Mouse (Mus musculus) C2C12 (cell line): Measurements from ENCODE around the gene Dcps. TPM values are rescaled to one million over a fixed set of nuclear protein-coding genes. Genes with fewer than 3 reads are reported as not detected.

ENCODE experiments used
- H3K27me3 ChIP-seq: one replicate; pipeline ENCODE4 v1.6.1; 2011; ENCODE audit not compliant: control insufficient read depth, insufficient read depth, insufficient read length
- H3K36me3 ChIP-seq: one replicate; pipeline ENCODE4 v1.6.1; 2011; ENCODE audit not compliant: control insufficient read depth, insufficient read depth
- H3K4me3 ChIP-seq: one replicate; pipeline ENCODE4 v1.5.1; 2011; ENCODE audit warnings: mild to moderate bottlenecking, control low read depth; ENCODE audit not compliant: poor library complexity, insufficient read depth, severe bottlenecking
- H3K79me2 ChIP-seq: one replicate; pipeline ENCODE4 v1.6.1; 2011; ENCODE audit not compliant: control insufficient read depth, insufficient read depth
- H3K79me3 ChIP-seq: one replicate; pipeline ENCODE4 v1.6.1; 2011; ENCODE audit warnings: low read depth, control low read depth
- H3ac ChIP-seq: one replicate; pipeline ENCODE3; 2011; ENCODE audit warnings: low read depth; ENCODE audit not compliant: control insufficient read depth, insufficient read length
- CEBPB ChIP-seq: IDR thresholded peaks from one replicate; pipeline ENCODE4 v1.6.1; 2011; ENCODE audit warnings: low read depth, mild to moderate bottlenecking, control low read depth, moderate library complexity
- CTCF ChIP-seq: IDR thresholded peaks from one replicate; pipeline ENCODE4 v1.5.1; 2011; ENCODE audit not compliant: control insufficient read depth, insufficient read depth, insufficient read length
- FOSL1 ChIP-seq: IDR thresholded peaks from one replicate; pipeline ENCODE4 v1.8.0; 2011; ENCODE audit warnings: mild to moderate bottlenecking, low read length; ENCODE audit not compliant: poor library complexity, insufficient read depth, severe bottlenecking
- MAX ChIP-seq: IDR thresholded peaks from one replicate; pipeline ENCODE4 v1.6.1; 2011; ENCODE audit warnings: mild to moderate bottlenecking, control low read depth
- MYOD1 ChIP-seq: IDR thresholded peaks from one replicate; pipeline ENCODE4 v1.6.1; 2011; ENCODE audit warnings: low read depth; ENCODE audit not compliant: control insufficient read depth, insufficient read length
- MYOG ChIP-seq: IDR thresholded peaks from one replicate; pipeline ENCODE4 v1.6.1; 2011; ENCODE audit not compliant: control insufficient read depth, insufficient read length; ENCODE audit errors: extremely low read depth
- USF1 ChIP-seq: IDR thresholded peaks from one replicate; pipeline ENCODE4 v1.6.1; 2011; ENCODE audit warnings: low read depth, mild to moderate bottlenecking, control low read depth, moderate library complexity
- polyA plus RNA-seq: library from polyadenylated mRNA; unstranded; fragments of >200 nt; fragmentation: generic; extraction: Trizol; gene quantifications from one replicate; pipeline ENCODE4 v1.2.1, GENCODE M21; 2012; ENCODE audit warnings: missing spikeins

Gene Dcps
- polyA plus RNA-seq, 1 experiment, result 74.7 TPM

DNA sequence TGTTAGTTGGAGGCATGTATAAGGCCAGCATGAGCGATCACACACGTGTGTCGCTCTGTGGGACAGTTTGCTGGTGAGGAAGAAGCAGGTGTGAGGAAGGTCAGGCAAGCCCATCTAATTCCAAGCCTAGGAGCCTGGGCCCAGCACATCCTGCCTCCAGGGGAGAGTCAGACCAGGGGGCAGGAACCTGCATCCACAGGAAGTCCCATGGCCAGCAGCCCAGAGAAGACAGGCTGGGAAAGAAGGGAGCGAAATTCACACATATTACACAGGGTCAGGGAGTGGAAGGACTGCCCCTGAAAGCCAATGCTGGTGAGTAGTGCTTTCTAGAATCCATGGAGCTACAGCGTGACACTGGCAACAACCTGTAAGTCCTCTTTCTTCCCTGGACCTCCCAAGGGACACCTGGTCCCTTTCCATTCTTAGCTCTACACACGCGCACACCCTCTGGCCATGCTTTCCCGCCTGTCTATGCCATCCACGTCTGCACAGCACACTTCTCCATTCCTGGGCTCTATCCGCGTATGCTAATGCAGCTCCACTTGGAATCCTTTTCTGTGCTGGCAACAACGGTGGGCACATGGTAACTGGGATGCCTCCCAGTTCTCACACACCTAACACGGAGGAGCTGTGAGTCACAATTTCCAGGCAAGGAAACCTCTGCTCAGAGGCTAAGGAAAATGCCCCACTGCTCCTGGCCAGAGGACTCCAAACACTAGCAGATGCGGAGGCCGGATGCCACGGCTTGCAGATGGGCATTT, 44.0 kb downstream of the Dcps start:
- no peaks in the 10 kb centered on the region for H3K27me3 ChIP-seq
- H3K79me2 ChIP-seq, result no peaks in the 10 kb centered on the region
- H3ac ChIP-seq, result no peak overlapping the region
- no peak for TF ChIP-seq MYOG
- TF ChIP-seq FOSL1, result no peak
- TF ChIP-seq CEBPB, result no peak
- no peak for TF ChIP-seq CTCF
- TF ChIP-seq USF1, result no peak
- no peak for TF ChIP-seq MAX
- no peak for TF ChIP-seq MYOD1
- H3K36me3 ChIP-seq, result peaks cover 22% of the 10 kb centered on the region
- no peaks in the 10 kb centered on the region for H3K79me3 ChIP-seq
- no peak overlapping the region for H3K4me3 ChIP-seq

DNA sequence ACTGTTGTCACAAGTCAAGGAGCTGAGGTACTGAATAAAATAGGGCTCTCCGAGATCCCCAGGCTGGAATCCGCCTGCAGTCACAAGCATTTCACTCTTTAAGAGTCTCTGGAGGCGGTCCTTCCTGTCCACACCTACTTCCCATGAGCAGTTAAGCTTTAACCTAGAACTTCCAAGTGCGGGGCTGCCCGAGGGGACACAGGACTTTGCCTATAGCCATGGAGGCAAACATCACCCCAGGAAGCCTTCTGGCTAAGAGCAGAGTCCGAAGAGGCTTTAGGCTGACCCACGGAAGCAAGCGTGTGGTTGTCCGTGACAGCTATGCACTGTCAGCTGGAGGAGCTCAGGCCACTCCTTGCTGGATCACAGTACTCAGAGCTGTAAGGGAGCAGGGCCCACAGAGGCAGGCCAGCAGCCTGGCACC, 46.9 kb downstream of the Dcps start:
- no peak overlapping the region for H3ac ChIP-seq
- H3K79me2 ChIP-seq, result no peaks in the 10 kb centered on the region
- no peaks in the 10 kb centered on the region for H3K27me3 ChIP-seq
- H3K4me3 ChIP-seq, result no peak overlapping the region
- TF ChIP-seq MAX (no peak), USF1 (no peak), CTCF (no peak), MYOD1 (no peak), MYOG (no peak), CEBPB (no peak), FOSL1 (no peak)
- H3K79me3 ChIP-seq, result no peaks in the 10 kb centered on the region
- peaks cover 29% of the 10 kb centered on the region for H3K36me3 ChIP-seq

DNA sequence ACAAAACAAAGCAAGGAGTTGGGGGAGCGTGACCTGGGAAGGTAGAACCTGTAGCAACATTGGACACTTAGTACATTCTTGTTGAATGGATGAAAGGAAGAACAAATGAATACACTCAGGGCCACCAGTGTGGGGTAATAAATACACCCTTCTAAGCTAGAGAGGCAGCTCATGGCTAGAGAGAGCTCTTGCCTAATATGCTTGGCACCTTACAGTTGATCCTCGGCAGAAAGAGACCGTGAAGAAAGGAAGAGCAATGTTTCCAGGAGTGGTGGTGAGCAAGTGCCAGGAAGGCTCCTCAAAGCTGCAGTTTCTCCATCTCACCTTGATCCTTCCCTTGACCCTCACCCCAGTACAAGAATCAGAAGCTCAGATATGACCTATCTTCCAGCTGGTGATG, 47.3 kb downstream of the Dcps start:
- no peaks in the 10 kb centered on the region for H3K79me2 ChIP-seq
- no peak overlapping the region for H3K4me3 ChIP-seq
- H3K27me3 ChIP-seq, result no peaks in the 10 kb centered on the region
- no peak overlapping the region for H3ac ChIP-seq
- TF ChIP-seq CEBPB, result no peak
- no peak for TF ChIP-seq MYOD1
- no peak for TF ChIP-seq USF1
- no peak for TF ChIP-seq CTCF
- no peak for TF ChIP-seq MYOG
- TF ChIP-seq MAX, result no peak
- TF ChIP-seq FOSL1, result no peak
- no peaks in the 10 kb centered on the region for H3K79me3 ChIP-seq
- peaks cover 29% of the 10 kb centered on the region for H3K36me3 ChIP-seq

DNA sequence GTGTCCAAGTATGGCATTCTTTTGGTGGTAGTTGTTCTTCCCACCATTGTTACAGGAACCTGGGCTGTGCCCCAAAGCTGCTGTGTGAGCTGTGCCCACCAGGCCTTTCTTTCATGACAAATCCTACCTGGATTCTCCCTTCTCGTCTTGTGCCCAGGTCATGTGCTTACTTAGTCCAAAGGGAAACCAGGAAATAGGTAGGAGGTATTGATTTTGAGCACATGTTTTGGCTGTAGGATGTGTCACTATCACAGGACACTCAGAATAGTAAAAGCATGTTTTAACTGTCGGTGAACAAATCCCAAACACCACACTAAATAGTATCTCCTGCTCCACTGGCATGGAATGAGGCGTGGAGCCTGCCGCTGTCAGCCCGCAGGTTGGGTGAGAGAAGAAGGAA, 48.3 kb downstream of the Dcps start:
- no peak for TF ChIP-seq MYOD1
- TF ChIP-seq MYOG, result no peak
- no peak for TF ChIP-seq USF1
- TF ChIP-seq CEBPB, result no peak
- no peak for TF ChIP-seq MAX
- TF ChIP-seq CTCF, result no peak
- no peak for TF ChIP-seq FOSL1

DNA sequence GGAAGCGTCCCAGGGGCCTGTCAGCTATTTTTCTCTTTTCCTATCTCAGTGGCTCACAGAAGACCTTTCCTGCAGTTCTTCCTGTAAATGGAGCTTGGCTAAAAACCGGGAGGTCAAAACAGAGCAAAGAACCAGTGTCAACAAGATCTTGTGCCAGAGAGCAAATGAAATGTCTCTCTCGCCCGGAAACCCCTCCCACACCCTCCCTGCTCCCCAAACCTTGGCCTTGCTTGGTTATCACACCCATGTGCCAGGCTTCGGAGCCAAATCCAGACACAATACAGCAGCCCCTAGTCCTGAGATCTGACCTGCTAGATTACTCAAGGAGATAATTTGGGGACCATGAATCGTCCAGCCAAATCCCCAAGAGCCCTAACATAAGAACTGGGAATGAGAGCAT, 48.7 kb downstream of the Dcps start:
- Histone ChIP-seq H3ac (no peak overlapping the region), H3K36me3 (peaks cover 33% of the 10 kb centered on the region), H3K79me2 (no peaks in the 10 kb centered on the region), H3K4me3 (no peak overlapping the region), H3K79me3 (no peaks in the 10 kb centered on the region), H3K27me3 (no peaks in the 10 kb centered on the region)
- TF ChIP-seq USF1, result no peak
- no peak for TF ChIP-seq MYOG
- TF ChIP-seq MYOD1, result no peak
- no peak for TF ChIP-seq MAX
- no peak for TF ChIP-seq CEBPB
- TF ChIP-seq FOSL1, result no peak

More for the DNA sequence above, 48.3 kb downstream of the Dcps start:
- no peaks in the 10 kb centered on the region for H3K79me3 ChIP-seq
- H3K27me3 ChIP-seq, result no peaks in the 10 kb centered on the region
- no peak overlapping the region for H3ac ChIP-seq
- H3K79me2 ChIP-seq, result no peaks in the 10 kb centered on the region
- peaks cover 33% of the 10 kb centered on the region for H3K36me3 ChIP-seq
- no peak overlapping the region for H3K4me3 ChIP-seq

DNA sequence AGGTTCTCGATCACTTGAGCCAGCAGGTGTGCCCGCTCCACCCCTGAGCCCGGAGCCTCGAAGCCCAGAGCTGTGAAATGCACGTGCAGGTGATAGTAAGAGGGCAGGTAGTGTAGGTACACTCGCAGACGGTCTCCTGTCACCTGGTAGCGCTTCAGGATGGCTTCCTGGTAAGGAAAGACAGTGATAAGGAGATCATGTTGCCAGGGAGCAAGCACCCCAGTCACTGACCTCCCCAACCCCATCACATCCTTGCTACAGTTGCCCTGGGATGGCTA, 51.2 kb downstream of the Dcps start:
- TF ChIP-seq CEBPB (no peak), CTCF (no peak), FOSL1 (no peak), MAX (no peak), MYOD1 (no peak), MYOG (no peak)
- Histone ChIP-seq H3ac (no peak overlapping the region), H3K4me3 (no peak overlapping the region), H3K79me2 (peaks cover under 1% of the 10 kb centered on the region), H3K79me3 (no peaks in the 10 kb centered on the region), H3K27me3 (no peaks in the 10 kb centered on the region), H3K36me3 (peaks cover 51% of the 10 kb centered on the region)
